Mouse (Mus musculus): ENCODE data around the gene Vstm4.

DNA sequence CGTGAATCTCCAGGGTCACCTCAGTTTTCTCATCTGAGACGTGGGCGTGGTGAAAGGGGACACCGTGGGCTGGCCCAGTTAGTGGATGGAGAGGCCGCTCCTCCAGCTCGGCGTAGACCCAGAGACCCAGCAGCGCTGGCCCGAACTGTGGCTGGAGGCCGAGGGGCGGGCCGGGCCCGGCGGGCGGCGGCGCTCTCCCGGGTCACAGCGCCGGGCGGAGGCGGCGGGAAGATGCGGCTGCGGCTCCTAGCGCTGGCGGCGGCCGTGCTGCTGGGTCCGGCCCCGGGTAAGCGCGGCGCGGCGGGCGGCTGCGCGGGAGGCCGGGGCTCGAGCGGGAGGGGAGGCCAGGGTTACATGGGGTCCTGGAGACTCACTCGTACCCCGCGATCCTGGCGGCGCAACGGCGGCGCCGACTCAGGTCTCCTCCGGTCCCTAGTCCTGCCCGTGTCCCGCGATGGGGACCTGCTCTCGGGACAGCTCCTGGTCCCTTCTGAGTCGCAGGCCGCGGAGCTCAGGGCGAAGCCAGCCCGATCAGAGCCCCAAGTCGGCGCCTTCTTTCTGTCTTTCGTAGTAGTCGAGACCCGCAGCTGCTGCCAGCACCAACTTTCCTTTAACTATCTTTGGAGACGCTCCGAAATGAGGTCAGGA lies at the start of gene Vstm4:
- TF ChIP-seq ZC3H11A (IDR thresholded peaks at IDR 0.05; ENCODE audit: borderline replicate concordance, low read depth, low read length) = no peak
- TF ChIP-seq ZNF384 (IDR thresholded peaks at IDR 0.05; ENCODE audit: low read depth, low read length) = no peak

Data from ES-E14 (cell line).